Mouse (Mus musculus) left cerebral cortex, adult 2 months (tissue): ENCODE measurements around the gene Cisd2. TPM values are rescaled to one million over a fixed set of nuclear protein-coding genes. Genes with fewer than 3 reads are reported as not detected.

ENCODE experiments used
- DNase-seq, 2 experiments: peaks; one replicate each; pipeline ENCODE4 v3.0.0; 2021 to 2022; ENCODE audit warnings: low spot score in 2 of 2, mixed read lengths in 1 of 2; ENCODE audit errors: extremely low spot score in 1 of 2
- H3K27ac ChIP-seq: fragments of 200-600 bp; 2 replicates; pipeline ENCODE4 v1.8.1; 2022
- H3K4me3 ChIP-seq: fragments of 200-600 bp; 2 replicates; pipeline ENCODE4 v1.8.1; 2022
- CTCF ChIP-seq: fragments of 200-600 bp; IDR thresholded peaks from 2 replicates; pipeline ENCODE4 v1.8.1; 2022; ENCODE audit warnings: antibody characterized with exemption, mild to moderate bottlenecking, moderate library complexity
- intact Hi-C: fragments of 180-260 bp; cut with DNase I; formaldehyde crosslinking; loops from one replicate; pipeline ENCODE4 v1.15.1; 2025
- total RNA-seq, 2 experiments: library from RNA; stranded (reverse); gene quantifications; 2 replicates each; pipeline ENCODE4 v1.2.3; 2021

Gene Cisd2
- total RNA-seq, 2 experiments from 2014 or later = 38.7 to 39.3 TPM

DNA sequence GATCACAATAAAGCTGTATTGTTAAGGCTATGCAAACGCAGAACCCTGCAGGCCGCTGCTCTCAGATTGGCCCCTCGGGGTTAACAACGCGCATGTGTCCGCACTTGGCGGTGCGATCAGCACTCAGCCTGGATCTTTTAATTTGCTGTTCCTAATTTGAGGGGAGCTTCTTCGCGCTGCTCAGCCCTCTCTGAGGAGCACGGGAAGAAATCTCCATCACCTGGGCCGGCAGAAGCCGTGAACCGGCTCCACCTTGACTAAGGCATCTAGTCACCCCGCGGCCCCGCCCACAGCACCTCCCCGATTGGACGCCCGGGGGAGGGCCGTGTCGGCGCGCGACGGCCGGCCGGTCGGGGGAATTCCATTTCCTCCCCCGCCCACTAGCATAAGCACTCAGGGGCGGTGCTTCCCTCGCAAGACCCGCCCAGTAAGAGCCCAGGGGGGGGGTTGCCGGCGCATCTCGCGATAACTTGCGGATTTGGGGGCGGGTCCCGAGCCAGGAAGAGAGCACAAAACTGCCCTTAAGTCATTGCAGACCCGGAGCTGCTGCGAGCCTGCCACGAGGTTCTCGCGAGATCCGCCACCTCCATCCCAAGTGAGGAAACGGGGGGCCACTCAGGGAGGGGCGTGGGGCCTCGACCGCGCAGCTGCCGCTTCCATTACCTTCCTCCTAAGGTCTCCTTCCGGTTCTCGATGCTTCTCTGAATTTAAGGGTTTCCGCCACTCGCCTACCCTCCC is 14.2 kb upstream of the Cisd2 start, which contains the start of gene Ube2d3:
Gene Ube2d3, plus strand, starts transcription at position 392 of the 738 bp plus-strand sequence.
- DNase-seq = peak; percentile 98 to 99
- no peak for TF ChIP-seq CTCF
- H3K27ac ChIP-seq = peak within 1 kb of the TSS; percentile 99
- H3K4me3 ChIP-seq = peak within 1 kb of the TSS; percentile 87
- intact Hi-C loops = loop anchor here (1.0 to 10.0 kb wide), 4 partner anchors 15 to 1203 kb away; partner anchors contain the start of genes Cisd2, Cxxc4 and Nfkb1

DNA sequence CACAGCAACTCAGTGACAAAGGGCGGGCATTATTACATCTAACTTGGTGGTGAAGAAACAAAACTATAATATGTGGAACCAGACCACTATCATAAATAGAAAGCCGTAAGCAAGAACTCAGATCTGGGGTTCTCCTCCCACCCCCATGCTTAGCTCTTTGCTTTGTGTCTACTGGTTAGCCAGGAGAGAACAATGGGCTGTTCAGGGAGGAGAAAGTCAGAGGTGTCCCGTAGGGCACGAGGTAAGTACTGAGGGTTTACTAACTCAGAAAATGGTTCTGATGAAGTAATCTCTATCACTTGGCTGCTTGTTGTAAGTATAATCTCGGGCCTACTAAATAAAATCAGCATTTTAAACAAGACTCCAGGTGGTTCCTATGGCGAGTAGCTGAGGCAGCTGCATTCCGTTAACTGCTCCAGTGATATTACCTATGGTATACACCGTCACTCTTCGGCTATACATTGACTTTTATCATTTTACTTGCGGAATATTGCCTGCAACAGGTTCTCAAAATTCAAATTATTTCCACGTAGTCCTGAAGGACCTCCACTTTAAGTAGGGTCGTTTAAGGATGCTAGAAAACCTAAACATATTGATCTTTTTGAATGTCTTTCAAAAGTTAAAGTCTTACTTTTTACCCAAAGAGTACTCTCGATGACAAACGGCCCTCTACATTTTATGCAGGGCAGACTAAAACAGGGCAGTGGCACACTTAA is 13.3 kb upstream of the Cisd2 start:
- intact Hi-C loops = loop anchor here (10.0 kb wide), 2 partner anchors 258 to 1202 kb away; partner anchors contain the start of genes Cxxc4 and Nfkb1
- peak overlapping the region; percentile 90 for H3K27ac ChIP-seq
- no peak for TF ChIP-seq CTCF
- DNase-seq = no peak
- peak overlapping the region; percentile 64 for H3K4me3 ChIP-seq

DNA sequence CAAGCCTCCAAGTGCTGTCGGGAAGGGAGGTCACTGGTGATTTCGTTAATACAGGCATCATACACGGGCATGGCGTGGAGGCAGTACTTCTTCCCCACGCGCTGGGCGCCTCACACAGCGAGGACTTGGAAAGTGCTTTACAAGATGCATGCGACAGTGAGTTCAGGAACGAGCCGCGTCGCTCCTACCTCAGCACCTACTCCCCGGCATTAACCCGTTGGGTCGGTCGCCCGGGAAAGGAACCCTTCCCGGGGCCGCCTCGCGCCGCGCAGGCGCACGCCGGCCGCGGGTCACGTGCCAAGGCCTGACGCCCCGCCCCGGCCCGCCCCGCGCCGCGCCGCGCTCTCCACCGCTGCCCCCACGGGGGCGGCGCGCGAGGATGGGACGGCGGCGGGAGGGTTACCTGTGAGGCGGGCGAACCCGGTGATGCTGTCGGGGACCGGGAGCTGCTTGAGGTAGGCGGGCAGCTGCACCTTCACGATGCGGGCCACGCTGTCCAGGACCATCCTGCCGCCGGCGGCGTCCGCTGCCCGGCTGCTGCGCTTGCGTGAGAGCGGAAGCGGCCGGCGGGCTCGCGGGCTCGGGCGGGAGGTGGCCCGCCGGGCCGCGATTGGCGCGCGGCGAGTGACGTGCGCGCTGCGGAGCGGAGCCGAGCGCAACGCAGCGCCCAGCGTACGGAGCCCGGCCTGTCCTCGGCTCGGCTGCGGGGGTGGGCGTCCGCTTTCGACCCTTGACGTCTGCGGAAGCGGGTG is 693 bp downstream of the Cisd2 start:
- TF ChIP-seq CTCF = no peak
- peak; percentile 86 to 87 for DNase-seq
- peak overlapping the region; percentile 73 for H3K4me3 ChIP-seq
- peak overlapping the region; percentile 99 for H3K27ac ChIP-seq
- intact Hi-C loops = loop anchor here (1.0 kb wide), 1 partner anchor 15 kb away; the partner anchor contains the start of gene Ube2d3

DNA sequence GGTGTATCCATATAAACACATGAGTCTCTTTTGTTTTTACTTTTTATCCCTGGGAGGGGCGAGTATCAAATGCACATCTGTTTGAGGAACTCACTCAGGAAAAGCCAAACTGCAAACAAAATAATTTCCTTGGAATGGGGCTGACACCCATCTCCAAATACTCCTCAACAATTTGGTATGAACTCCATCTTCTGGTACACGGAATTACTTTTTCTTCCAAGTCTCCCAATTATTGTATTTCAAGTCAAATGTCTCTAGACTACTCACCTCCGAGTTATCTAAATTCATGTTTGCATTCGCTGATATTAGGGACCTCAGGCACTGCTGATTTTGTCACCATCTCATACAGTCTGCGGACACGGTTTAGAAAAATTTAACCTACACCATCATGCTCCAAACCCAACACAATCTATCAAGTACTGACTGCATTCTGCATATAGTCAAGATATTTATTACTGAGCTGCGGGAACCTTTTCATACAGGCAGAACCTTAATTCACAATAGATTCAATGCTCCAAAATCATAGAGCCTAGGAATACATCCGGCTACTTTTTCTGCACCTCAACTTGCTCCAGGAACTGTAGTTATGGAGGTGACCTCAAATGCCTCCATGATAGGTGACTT is 1.4 kb downstream of the Cisd2 start:
- intact Hi-C loops = no loop called here
- TF ChIP-seq CTCF = no peak

DNA sequence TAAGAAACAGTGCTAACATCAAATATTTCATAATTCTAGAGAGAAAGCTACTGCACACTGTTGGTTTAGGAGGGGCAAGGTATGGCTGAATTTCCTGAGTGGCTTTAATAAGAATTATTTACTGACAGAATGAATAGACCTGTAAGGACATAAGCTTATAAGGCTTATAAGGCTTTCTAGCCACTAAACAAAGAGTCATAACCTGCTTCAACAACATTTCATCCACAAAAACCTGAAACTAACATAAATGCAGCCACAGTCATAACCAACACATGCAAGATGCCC is 2.5 kb downstream of the Cisd2 start:
- Histone ChIP-seq H3K4me3 (no peak overlapping the region), H3K27ac (no peak overlapping the region)
- TF ChIP-seq CTCF = no peak
- intact Hi-C loops = no loop called here
- no peak for DNase-seq

More for the DNA sequence above, 1.4 kb downstream of the Cisd2 start:
- Histone ChIP-seq H3K4me3 (peak overlapping the region; percentile 73), H3K27ac (peak overlapping the region; percentile 99)
- DNase-seq = no peak

DNA sequence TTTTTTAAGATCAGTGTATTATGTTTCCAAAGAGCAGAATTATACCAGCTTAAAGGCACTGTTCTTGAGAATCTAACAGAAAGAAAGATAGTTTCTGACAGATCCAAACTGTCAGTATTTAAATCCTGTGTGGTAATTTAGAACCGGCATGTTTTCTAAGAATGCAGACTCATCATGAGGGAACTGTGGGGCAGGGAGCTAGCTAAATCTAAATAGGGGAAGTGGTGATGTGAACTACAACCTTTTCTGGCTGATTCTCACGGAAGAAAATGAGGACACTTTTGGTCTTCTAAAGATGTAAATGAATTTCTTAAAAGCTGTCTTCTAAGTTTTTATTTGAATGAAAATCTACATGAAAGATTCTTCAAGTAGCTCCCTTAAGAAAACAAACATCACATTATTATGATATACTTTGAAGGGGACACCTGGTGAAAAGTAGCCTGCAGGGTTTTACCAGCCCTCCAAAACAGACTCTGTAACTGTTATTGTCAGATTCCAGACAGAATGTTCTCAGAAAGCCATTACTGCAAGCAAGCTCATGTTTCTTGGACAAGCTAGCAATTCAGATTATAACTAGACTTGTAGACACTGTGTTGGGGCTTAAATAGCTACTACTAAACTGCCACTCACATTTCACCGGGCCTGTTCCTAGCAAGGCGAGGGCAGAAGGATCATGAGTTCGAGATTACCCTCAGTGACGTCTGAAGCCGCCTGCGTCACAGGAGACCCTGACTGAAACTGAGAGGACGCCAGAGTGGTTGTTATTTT is 3.0 kb downstream of the Cisd2 start:
- Histone ChIP-seq H3K27ac (no peak overlapping the region), H3K4me3 (no peak overlapping the region)
- no peak for DNase-seq
- intact Hi-C loops = no loop called here
- no peak for TF ChIP-seq CTCF

DNA sequence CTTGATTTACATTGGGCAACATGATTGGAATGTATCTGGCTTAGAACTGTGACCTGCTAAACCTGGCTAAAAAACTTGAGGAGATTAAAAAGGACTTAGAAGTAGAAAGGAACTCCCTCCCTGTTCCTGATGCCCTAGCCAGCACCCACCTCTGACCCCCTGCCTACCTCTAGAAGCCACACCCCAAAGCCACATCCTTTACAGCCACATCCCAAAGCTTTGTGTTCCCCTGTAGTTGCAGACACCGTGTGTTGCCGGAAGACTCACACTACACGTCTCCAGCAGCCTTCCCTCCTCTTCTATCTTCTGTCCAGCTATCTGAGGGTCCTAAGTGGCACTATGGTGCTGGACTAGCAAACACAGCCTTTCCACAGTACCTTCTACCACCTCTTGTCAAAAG is 5.9 kb downstream of the Cisd2 start:
- TF ChIP-seq CTCF = no peak
- Histone ChIP-seq H3K27ac (no peak overlapping the region), H3K4me3 (no peak overlapping the region)
- DNase-seq = no peak
- intact Hi-C loops = no loop called here

DNA sequence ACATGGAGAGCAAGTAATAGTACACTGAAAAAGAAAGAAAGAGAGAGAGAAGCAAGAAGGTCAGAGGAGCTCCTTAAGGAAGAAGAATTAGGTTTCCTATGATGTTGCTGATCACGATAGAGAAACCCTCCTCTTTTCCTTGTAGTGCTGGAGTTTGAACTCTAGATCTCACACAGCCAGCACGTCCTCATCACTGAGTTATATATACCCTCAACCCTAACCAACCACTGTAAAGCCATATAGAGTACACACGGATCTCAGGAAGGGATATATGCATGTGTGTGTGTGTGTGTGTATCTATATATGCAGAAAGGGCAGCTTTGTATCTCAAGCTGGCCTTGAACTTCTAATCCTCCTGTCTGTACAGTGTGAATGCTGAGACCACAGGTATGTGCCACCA is 6.5 kb downstream of the Cisd2 start:
- Histone ChIP-seq H3K4me3 (no peak overlapping the region), H3K27ac (no peak overlapping the region)
- no peak for TF ChIP-seq CTCF
- intact Hi-C loops = no loop called here
- no peak for DNase-seq

DNA sequence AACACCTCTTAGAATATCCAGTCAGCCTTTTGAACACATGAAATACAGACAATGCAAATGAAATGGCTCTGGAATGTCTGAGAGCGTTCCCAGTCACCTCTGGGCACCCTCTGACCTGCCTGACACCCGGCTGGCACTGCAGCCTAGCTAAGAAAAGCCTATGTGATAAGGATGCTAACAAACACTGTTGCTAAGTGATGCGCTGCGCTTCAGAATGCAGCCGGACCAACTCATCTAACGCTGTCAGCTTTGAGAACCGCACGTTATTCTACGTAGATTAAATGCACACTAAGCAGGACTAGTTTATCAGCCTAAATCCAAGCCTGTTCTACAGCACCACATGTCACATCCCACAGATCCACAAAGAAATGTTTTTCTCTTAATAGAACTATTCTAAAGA is 11.9 kb downstream of the Cisd2 start:
- Histone ChIP-seq H3K4me3 (no peak overlapping the region), H3K27ac (no peak overlapping the region)
- no peak for DNase-seq
- intact Hi-C loops = no loop called here
- no peak for TF ChIP-seq CTCF

DNA sequence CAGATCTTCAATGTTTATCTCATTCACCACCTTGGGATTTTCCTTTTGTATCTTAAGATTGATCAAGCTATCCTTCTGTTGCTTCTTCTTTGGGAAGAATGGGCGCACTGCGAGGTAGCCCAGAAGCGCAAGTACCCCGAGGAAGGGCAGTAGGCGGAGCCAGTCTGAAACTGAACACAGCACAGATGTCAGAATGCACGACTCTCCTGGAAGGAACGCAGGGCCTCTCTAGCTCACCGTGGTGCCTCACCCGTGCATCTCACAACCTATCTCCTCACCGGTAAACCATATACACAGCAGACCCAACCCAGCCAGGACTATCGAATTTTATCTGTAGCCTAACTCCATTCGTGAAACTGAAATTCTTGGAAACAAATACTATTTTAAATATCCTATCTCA is 12.7 kb downstream of the Cisd2 start:
- DNase-seq = no peak
- no peak for TF ChIP-seq CTCF
- no peak overlapping the region for H3K4me3 ChIP-seq
- H3K27ac ChIP-seq = no peak overlapping the region
- intact Hi-C loops = no loop called here

DNA sequence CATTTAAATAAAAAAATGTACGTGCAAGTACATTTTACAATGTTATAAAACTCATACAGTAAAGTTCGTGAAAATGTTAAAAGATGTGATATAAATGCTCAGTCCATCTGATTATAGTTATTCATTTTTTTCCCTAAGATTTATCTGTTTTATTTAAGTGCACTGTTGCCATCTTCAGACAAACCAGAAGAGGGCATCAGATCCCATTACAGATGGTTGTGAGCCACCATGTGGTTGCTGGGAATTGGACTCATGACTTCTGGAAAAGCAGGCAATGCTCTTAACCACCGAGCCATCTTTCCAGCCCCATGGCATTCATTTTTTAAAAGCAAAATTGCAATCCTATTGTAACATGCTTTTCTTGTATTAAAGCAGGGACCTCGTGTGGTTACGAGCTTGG is 14.5 kb downstream of the Cisd2 start:
- H3K27ac ChIP-seq = no peak overlapping the region
- DNase-seq = no peak
- no peak overlapping the region for H3K4me3 ChIP-seq
- intact Hi-C loops = no loop called here
- peak; percentile 25 for TF ChIP-seq CTCF
